Mouse (Mus musculus) G1E (cell line): ENCODE data around the gene Nthl1. TPM values are rescaled to one million over a fixed set of nuclear protein-coding genes. Genes with fewer than 3 reads are reported as not detected.
A peak's percentile ranks its signal among the peaks of the same experiment; 100 is the strongest.

Experiments used
- ATAC-seq: 2 replicates; pipeline ENCODE4 v1.8.0; 2016; ENCODE audit warnings: mild to moderate bottlenecking; ENCODE audit not compliant: insufficient number of reproducible peaks, poor library complexity, low FRiP score, severe bottlenecking; ENCODE audit errors: extremely low read depth
- DNase-seq: peaks from one replicate; pipeline ENCODE4 v3.0.0; 2012; ENCODE audit warnings: low spot score
- H3K27me3 ChIP-seq: 2 replicates; pipeline ENCODE4 v1.6.1; 2012; ENCODE audit warnings: mild to moderate bottlenecking, low read length, inconsistent platforms; ENCODE audit not compliant: insufficient read depth
- H3K36me3 ChIP-seq: replicated peaks from 2 replicates; pipeline ENCODE3; 2012; ENCODE audit warnings: mild to moderate bottlenecking, inconsistent platforms
- H3K4me1 ChIP-seq: 2 replicates; pipeline ENCODE4 v1.6.1; 2012; ENCODE audit warnings: low read depth, low read length, inconsistent platforms, mixed read lengths; ENCODE audit not compliant: insufficient read depth
- H3K4me3 ChIP-seq: 2 replicates; pipeline ENCODE4 v1.5.1; 2012; ENCODE audit warnings: low read depth, mild to moderate bottlenecking, inconsistent platforms, low read length, moderate library complexity, mixed read lengths
- H3K9me3 ChIP-seq: replicated peaks from 2 replicates; pipeline ENCODE4 v1.6.1; 2012; ENCODE audit warnings: inconsistent platforms
- CTCF ChIP-seq: IDR thresholded peaks from 2 replicates; pipeline ENCODE4 v1.5.1; 2012; ENCODE audit warnings: low read depth, low read length, inconsistent platforms, mixed read lengths
- GATA1 ChIP-seq: IDR thresholded peaks from 2 replicates; pipeline ENCODE4 v1.6.1; 2012; ENCODE audit warnings: borderline replicate concordance, low read length, inconsistent platforms, mixed read lengths
- GATA2 ChIP-seq: IDR thresholded peaks from 2 replicates; pipeline ENCODE4 v1.6.1; 2012; ENCODE audit warnings: low read depth, low read length, inconsistent platforms, borderline replicate concordance
- POLR2AphosphoS5 ChIP-seq: IDR thresholded peaks from 2 replicates; pipeline ENCODE4 v1.6.1; 2012; ENCODE audit warnings: low read depth, low read length, inconsistent platforms; ENCODE audit not compliant: insufficient replicate concordance
- TAL1 ChIP-seq: conservative IDR thresholded peaks from 2 replicates; pipeline ENCODE4 v1.6.1; 2012; ENCODE audit warnings: low read depth, low read length, inconsistent platforms, mixed read lengths
- polyA plus RNA-seq: library from polyadenylated mRNA; stranded (reverse); fragments of >175 nt; gene quantifications from 2 replicates; pipeline ENCODE4 v1.2.3, GENCODE M21; 2012
- total RNA-seq, 2 experiments: library from RNA; stranded (forward) in 1 of 2; stranded (reverse) in 1 of 2; fragments of 200-1000 nt in 1 of 2; fragments of >200 nt in 1 of 2; fragmentation: Nextera tagmentation in 1 of 2; gene quantifications; 2 replicates each; pipeline ENCODE4 v1.2.3; 2014 to 2017

Nthl1 gene
- total and polyA plus RNA-seq, 3 experiments, result 3.8 to 21.5 (median 9.8) TPM

DNA sequence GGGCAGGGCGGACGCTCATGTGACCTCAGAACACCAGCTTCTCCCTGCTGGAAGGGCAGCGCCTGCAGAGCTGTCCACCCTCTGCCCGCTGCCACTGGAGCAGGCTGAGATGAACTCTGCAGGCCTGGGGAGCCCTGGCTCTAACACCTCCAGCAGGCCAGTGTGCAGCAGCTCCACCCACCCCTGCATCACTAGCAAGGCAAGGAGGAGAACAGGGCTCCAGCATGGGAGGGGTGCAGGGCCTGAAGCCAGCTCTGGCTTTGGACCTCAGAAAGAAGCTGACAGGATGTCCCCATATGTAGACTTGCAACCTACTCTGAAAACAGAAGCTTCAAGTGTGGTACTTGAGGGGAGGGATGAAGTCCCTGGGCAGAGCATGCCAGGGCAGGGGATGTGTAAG is 32.0 kb upstream of the Nthl1 start:
- DNase-seq (no peak), ATAC-seq (no peak)
- Histone ChIP-seq H3K36me3 (peaks cover 97% of the 10 kb centered on the region), H3K27me3 (no peaks in the 10 kb centered on the region), H3K4me1 (peaks cover 16% of the 10 kb centered on the region), H3K9me3 (no peaks in the 10 kb centered on the region), H3K4me3 (no peak overlapping the region)
- TF ChIP-seq POLR2AphosphoS5, result no peak
- no peak for TF ChIP-seq CTCF
- TF ChIP-seq TAL1, result no peak
- TF ChIP-seq GATA2, result no peak
- no peak for TF ChIP-seq GATA1

DNA sequence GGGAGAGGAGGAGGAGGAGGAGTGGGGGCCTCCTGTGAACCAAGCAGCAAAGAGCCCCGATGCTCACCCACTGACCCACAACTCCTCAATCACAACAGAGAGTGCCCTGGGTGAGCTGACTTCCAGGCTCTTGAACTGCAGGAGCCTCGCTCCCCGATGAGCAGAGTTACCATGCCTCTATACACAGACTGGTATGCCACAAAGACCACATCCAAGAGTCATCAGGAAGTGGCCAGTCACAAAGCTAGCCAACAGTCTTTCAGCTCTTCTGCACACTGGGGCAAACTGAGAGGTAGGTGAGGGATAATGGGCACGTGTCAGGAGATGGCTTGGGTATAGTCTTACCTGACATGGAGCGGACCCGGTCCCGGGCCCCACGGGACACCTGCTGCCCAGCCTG is 28.5 kb upstream of the Nthl1 start:
- H3K36me3 ChIP-seq, result peaks cover 97% of the 10 kb centered on the region
- no peak for ATAC-seq
- peaks cover 21% of the 10 kb centered on the region for H3K4me1 ChIP-seq
- no peak for DNase-seq
- no peaks in the 10 kb centered on the region for H3K27me3 ChIP-seq
- H3K9me3 ChIP-seq, result no peaks in the 10 kb centered on the region
- TF ChIP-seq GATA1 (no peak), POLR2AphosphoS5 (no peak), CTCF (no peak), TAL1 (no peak), GATA2 (no peak)
- no peak overlapping the region for H3K4me3 ChIP-seq

DNA sequence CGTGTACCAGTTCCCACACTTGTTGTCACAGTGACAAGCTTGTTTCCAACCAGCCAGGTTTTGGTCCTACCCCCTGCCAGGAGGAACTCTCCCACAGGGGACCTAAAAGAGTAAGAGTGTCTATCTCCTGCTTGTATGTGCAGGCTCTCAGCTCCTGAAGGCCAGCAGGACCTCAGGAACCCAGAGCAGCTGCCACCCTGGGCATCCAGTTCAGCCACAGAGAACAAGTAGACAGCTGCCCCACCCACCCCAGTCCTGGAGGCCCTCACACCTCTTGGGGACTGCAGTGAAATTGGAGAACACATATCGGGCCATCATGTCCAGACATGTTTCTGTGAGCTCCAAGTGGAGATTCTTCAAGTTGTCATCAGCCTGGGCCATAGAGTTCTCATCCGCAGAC is 27.9 kb upstream of the Nthl1 start:
- no peaks in the 10 kb centered on the region for H3K9me3 ChIP-seq
- H3K27me3 ChIP-seq, result no peaks in the 10 kb centered on the region
- peaks cover 94% of the 10 kb centered on the region for H3K36me3 ChIP-seq
- peaks cover 21% of the 10 kb centered on the region for H3K4me1 ChIP-seq
- H3K4me3 ChIP-seq, result no peak overlapping the region
- DNase-seq (no peak), ATAC-seq (no peak)
- TF ChIP-seq GATA1 (no peak), POLR2AphosphoS5 (no peak), TAL1 (no peak), GATA2 (no peak), CTCF (no peak)

DNA sequence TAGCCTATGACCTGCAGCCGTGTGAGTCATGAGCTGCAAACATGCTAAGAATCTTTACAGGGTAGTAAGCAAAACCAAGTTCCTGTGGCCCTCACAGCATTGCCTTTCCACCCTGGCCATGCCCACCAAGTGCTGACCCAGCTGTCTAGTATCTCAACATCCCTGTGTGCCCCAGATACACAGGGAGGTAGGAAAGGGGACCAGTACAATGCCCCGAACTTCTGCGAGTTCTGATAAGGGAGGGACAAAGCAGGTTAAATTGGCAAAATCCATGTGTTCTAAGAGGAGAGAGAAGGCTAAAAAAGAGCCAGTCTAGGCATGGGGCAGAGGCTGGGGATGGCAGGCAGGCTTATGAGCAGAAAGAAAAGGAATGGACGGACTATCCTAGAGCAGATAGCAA is 24.1 kb upstream of the Nthl1 start:
- ATAC-seq, result no peak
- DNase-seq, result no peak

DNA sequence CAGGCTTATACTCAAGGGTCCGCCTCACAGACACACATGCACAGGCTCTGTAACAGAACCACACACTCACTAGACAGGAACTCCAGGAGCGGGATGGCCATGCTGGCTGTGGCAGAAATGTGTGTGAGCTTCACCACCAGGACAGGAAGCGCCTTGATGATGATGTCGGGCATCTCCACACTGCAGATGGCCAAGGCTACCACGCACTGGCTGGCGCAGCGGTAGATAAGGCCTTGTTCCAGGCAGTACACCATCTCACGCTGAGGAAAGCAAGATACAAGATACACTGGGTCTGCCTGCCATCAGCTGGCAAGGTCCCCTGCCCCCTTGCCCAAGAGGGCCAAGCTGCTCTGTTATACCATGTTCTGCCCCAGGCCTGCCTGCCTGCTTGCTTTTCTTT is 23.6 kb upstream of the Nthl1 start:
- H3K4me1 ChIP-seq, result peaks cover 31% of the 10 kb centered on the region
- ATAC-seq (no peak), DNase-seq (no peak)
- H3K4me3 ChIP-seq, result no peak overlapping the region
- H3K9me3 ChIP-seq, result no peaks in the 10 kb centered on the region
- no peak for TF ChIP-seq GATA1
- no peak for TF ChIP-seq GATA2
- no peak for TF ChIP-seq TAL1
- no peak for TF ChIP-seq POLR2AphosphoS5
- no peak for TF ChIP-seq CTCF
- H3K27me3 ChIP-seq, result no peaks in the 10 kb centered on the region
- peaks cover 81% of the 10 kb centered on the region for H3K36me3 ChIP-seq

More for the DNA sequence above, 24.1 kb upstream of the Nthl1 start:
- Histone ChIP-seq H3K4me3 (no peak overlapping the region), H3K27me3 (no peaks in the 10 kb centered on the region), H3K36me3 (peaks cover 78% of the 10 kb centered on the region), H3K9me3 (no peaks in the 10 kb centered on the region), H3K4me1 (peaks cover 32% of the 10 kb centered on the region)
- TF ChIP-seq TAL1 (no peak), CTCF (no peak), GATA1 (no peak), GATA2 (no peak), POLR2AphosphoS5 (no peak)

- ATAC-seq (no peak), DNase-seq (no peak)
- Histone ChIP-seq H3K9me3 (no peaks in the 10 kb centered on the region), H3K4me3 (no peak overlapping the region), H3K4me1 (peaks cover 14% of the 10 kb centered on the region), H3K36me3 (peaks cover 81% of the 10 kb centered on the region), H3K27me3 (no peaks in the 10 kb centered on the region)
- TF ChIP-seq GATA1 (no peak), CTCF (no peak), GATA2 (no peak)
Measured at GRCm38 (mm10) chr17:24610711-24611110, 21.8 kb upstream of the Nthl1 start.

GRCm38 (mm10) chr17:24617561-24618194 is 14.8 kb upstream of the Nthl1 start:
- peaks cover 93% of the 10 kb centered on the region for H3K36me3 ChIP-seq
- H3K27me3 ChIP-seq, result no peaks in the 10 kb centered on the region

More at GRCm38 (mm10) chr17:24617561-24618194, 14.8 kb upstream of the Nthl1 start:
- DNase-seq (peak; percentile 95), ATAC-seq (peak; percentile 88)
- Histone ChIP-seq H3K9me3 (no peaks in the 10 kb centered on the region), H3K4me3 (peak overlapping the region; percentile 52; the same call in 1 of the 2 replicates), H3K4me1 (peaks cover 31% of the 10 kb centered on the region)
- TF ChIP-seq POLR2AphosphoS5 (no peak), GATA1 (no peak), TAL1 (no peak)
